Mouse (Mus musculus) stomach, embryonic 14.5 days (tissue): ENCODE results near the gene Tex33. TPM values are rescaled to one million over a fixed set of nuclear protein-coding genes. Genes with fewer than 3 reads are reported as not detected.
"Not testable (repeated sequence)": the region's sequence is repeated elsewhere in the genome, so short reads cannot be mapped to it uniquely, and the experiment has no call there.

Experiments
- ATAC-seq: fragments of 200-750 bp; cut with Nextera tagmentation; 2 replicates; pipeline ENCODE4 v1.8.0; 2017; ENCODE audit warnings: low read depth, moderate TSS enrichment; ENCODE audit not compliant: insufficient number of reproducible peaks, insufficient read depth, low FRiP score
- H3K27ac ChIP-seq: fragments of 300-500 bp; sonication (generic); 2 replicates; pipeline ENCODE4 v1.5.1; 2014; ENCODE audit warnings: mild to moderate bottlenecking, low read length, moderate library complexity, mixed read lengths
- H3K27me3 ChIP-seq: fragments of 300-500 bp; sonication (generic); 2 replicates; pipeline ENCODE4 v1.6.1; 2014; ENCODE audit warnings: low read length, control low read depth, mixed read lengths; ENCODE audit not compliant: control insufficient read depth, insufficient read depth
- H3K36me3 ChIP-seq: fragments of 300-500 bp; sonication (generic); 2 replicates; pipeline ENCODE4 v1.6.1; 2014; ENCODE audit warnings: mild to moderate bottlenecking, control low read depth, low read length, moderate library complexity, mixed read lengths; ENCODE audit not compliant: control insufficient read depth, insufficient read depth
- H3K4me1 ChIP-seq: fragments of 300-500 bp; sonication (generic); 2 replicates; pipeline ENCODE4 v1.6.1; 2014; ENCODE audit warnings: low read length, control low read depth, mixed read lengths; ENCODE audit not compliant: control insufficient read depth, insufficient read depth
- H3K4me2 ChIP-seq: fragments of 300-500 bp; sonication (generic); replicated peaks from 2 replicates; pipeline ENCODE4 v1.6.1; 2014; ENCODE audit warnings: low read depth, low read length, control low read depth
- H3K4me3 ChIP-seq: fragments of 300-500 bp; sonication (generic); 2 replicates; pipeline ENCODE4 v1.5.1; 2014; ENCODE audit warnings: low read depth, low read length, control low read depth
- H3K9ac ChIP-seq: fragments of 300-500 bp; sonication (generic); replicated peaks from 2 replicates; pipeline ENCODE4 v1.6.1; 2014; ENCODE audit warnings: low read depth, mild to moderate bottlenecking, control low read depth, low read length, moderate library complexity, mixed read lengths
- H3K9me3 ChIP-seq: fragments of 300-500 bp; sonication (generic); 2 replicates; pipeline ENCODE4 v1.6.1; 2016; ENCODE audit warnings: low read depth, low read length, control low read depth; ENCODE audit not compliant: control insufficient read depth
- WGBS: fragments of 180-500 bp; shearing (Covaris S2); extraction: QIAGEN DNeasy Blood & Tissue Kit; methylation state at CpG from one replicate; pipeline ENCODE4 v1.1.7; 2014; 5-methylcytosine and 5-hydroxymethylcytosine counted together
- microRNA-seq: library from miRNA; unstranded; fragments of <30 nt; microRNA quantifications from one replicate; pipeline ENCODE4, GENCODE M21; 2016
- polyA plus RNA-seq: library from polyadenylated mRNA; unstranded; fragments of >200 nt; fragmentation: Nextera tagmentation; extraction: Ambion mirVana; gene quantifications from 2 replicates; pipeline ENCODE4 v1.2.1, GENCODE M21; 2014

The Tex33 gene
- polyA plus RNA-seq, 1 experiment from 2014 or later: not detected

DNA sequence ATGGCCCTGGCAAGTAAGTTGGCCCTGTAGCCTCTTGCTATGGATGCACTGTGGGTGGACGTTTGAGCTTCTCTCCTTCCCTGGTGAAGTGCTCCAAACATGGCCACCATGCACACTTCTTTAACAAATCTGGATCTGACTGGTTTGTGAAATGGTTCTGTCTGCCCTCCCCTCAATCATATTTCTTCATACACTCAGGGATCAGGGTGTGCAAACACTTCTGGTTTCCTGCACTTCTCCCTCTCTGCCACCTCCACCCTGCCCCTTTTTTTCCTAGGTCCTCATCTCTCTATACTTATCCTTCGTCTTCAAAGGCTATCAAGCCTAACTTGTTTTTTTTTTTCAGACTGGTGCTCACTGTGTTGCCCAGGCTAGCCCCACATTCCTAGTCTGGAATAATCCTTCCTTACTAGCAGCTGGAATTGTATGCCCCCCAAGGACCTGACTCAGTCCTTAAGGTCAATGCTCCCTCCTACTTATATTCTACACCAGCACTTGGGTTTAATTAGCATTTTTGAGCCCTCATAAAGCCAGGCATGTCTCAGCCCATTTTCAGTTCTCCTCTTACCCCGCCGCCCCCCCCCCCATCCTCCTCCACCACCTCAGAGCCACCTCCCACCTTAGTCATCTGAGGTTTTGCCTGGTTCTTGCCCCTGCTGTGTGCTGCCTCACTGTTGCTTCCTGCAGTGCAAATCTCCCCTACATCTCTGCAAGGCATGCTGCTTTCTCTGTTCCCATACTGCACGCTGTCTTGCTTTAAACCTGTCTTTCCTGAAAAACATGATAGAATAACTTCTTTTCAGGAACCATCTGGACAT, 64.0 kb downstream of the Tex33 start:
- WGBS: 51% methylated on average over 5 of the region's 5 CpGs
- ATAC-seq: no peak
- no peak overlapping the region for H3K4me3 ChIP-seq
- H3K4me2 ChIP-seq: no peak overlapping the region
- H3K9ac ChIP-seq: no peak overlapping the region
- no peak overlapping the region for H3K27ac ChIP-seq
- no peaks in the 10 kb centered on the region for H3K36me3 ChIP-seq
- H3K27me3 ChIP-seq: no peaks in the 10 kb centered on the region
- no peaks in the 10 kb centered on the region for H3K4me1 ChIP-seq
- H3K9me3 ChIP-seq: no peaks in the 10 kb centered on the region

DNA sequence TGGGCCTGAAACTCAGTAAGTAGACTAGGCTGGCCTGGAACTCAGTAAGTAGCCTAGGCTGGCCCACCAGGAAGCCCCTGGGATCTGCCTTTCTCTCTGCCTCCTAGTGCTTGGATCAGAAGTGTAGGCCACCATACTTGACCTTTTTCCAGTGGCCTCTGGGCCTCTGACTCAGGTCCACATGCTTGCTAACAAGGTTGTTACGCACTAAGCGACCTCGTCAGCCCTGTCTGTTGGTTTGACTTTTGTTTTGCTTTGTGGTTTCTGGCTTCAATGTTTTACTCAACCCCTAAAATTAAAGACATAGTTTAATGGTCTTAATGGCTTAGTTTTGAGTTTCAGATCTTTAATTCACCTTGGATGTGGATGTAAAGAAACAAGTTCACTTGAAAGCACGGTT, 65.0 kb downstream of the Tex33 start:
- no peaks in the 10 kb centered on the region for H3K27me3 ChIP-seq
- no peak overlapping the region for H3K9ac ChIP-seq
- no peaks in the 10 kb centered on the region for H3K9me3 ChIP-seq
- no peak overlapping the region for H3K27ac ChIP-seq
- no peaks in the 10 kb centered on the region for H3K36me3 ChIP-seq
- H3K4me2 ChIP-seq: no peak overlapping the region
- no peak overlapping the region for H3K4me3 ChIP-seq
- WGBS: 91% methylated on average over 4 of the region's 4 CpGs
- ATAC-seq: no peak
- H3K4me1 ChIP-seq: no peaks in the 10 kb centered on the region

DNA sequence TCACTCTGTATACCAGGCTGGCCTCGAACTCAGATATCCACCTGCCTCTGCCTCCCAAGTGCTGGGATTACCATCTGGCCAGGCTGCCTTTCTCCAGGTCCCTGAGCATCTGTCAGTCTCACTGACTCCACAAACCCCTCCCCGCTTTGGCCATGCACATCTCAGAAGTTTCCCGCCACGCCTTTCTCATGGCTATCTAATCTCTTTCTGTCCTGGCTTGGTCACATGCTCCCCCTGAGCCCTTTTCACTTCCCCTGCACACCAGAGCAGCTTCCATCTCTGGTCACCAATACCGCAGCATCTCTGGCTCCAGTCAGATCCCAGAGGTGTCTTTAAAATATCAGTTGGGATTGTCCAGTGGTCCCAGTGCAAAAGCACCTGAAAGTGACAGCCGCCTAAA, 65.7 kb downstream of the Tex33 start:
- not testable (repeated sequence) for H3K27me3 ChIP-seq, H3K4me1 ChIP-seq, H3K9ac ChIP-seq, H3K27ac ChIP-seq, ATAC-seq, H3K9me3 ChIP-seq, H3K36me3 ChIP-seq, H3K4me3 ChIP-seq, H3K4me2 ChIP-seq
- 77% methylated on average over 6 of the region's 6 CpGs for WGBS

DNA sequence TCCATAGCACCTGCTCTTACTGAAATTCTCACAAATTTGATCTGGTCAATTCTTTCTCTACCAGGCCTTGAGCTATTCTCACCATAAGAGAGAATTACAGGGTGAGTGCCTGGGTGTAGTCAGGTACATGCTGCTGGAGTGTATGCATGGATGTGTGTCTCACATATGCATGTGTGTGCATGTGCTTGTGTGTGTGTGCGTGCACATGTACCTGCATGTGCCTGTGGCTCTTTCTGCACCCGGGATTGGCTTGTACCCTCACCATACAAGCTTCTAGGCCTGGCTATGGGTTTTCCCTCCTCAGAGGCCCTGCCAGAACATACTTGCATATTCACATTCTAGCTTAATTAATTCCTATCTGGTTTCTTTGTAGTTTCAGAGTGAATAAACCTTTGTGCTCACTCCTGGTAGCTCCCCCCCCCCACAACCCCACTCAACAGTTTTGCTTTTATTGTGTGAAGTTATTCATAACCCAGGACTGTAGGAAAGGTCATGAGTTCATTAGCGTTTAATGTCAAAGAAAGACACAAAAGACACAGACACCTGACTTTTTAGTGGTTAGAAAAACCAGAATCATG, 67.1 kb downstream of the Tex33 start:
- no peak overlapping the region for H3K4me3 ChIP-seq
- no peak for ATAC-seq
- no peaks in the 10 kb centered on the region for H3K4me1 ChIP-seq
- no peak overlapping the region for H3K9ac ChIP-seq
- WGBS: 82% methylated on average over 3 of the region's 3 CpGs
- H3K9me3 ChIP-seq: no peaks in the 10 kb centered on the region
- no peak overlapping the region for H3K4me2 ChIP-seq
- no peaks in the 10 kb centered on the region for H3K27me3 ChIP-seq
- no peaks in the 10 kb centered on the region for H3K36me3 ChIP-seq
- no peak overlapping the region for H3K27ac ChIP-seq

Small RNA genes lying within 50 kb of the gene (microRNA-seq; reads per million reads assigned to microRNA genes)
- gene Mir7676-2: not detected

Other genes with a start within 250 kb of the Tex33 start
- 85.6 and 97.3 TPM in 2 replicates for gene Ift27, start 221.8 kb downstream of the Tex33 start, polyA plus RNA-seq
- not detected in 2 replicates for gene Pvalb, start 189.5 kb downstream of the Tex33 start, polyA plus RNA-seq
- 3.2 and 5.0 TPM in 2 replicates for gene Ncf4, start 151.1 kb downstream of the Tex33 start, polyA plus RNA-seq
- 0.19 and 0.42 TPM in 2 replicates for gene Csf2rb2, start 90.2 kb downstream of the Tex33 start, polyA plus RNA-seq
- gene Csf2rb, start 70.2 kb downstream of the Tex33 start, polyA plus RNA-seq: 1.6 and 2.3 TPM in 2 replicates
- 38.6 and 44.6 TPM in 2 replicates for gene Tst, start 10.0 kb upstream of the Tex33 start, polyA plus RNA-seq
- gene Mpst, start 10.5 kb upstream of the Tex33 start, polyA plus RNA-seq: 3.2 and 4.4 TPM in 2 replicates
- gene Kctd17, start 32.7 kb upstream of the Tex33 start, polyA plus RNA-seq: 38.9 and 39.4 TPM in 2 replicates
- 0.50 and 0.52 TPM in 2 replicates for gene Tmprss6, start 72.7 kb upstream of the Tex33 start, polyA plus RNA-seq
- gene Il2rb, start 99.4 kb upstream of the Tex33 start, polyA plus RNA-seq: 0.34 and 0.41 TPM in 2 replicates
- 38.8 and 42.0 TPM in 2 replicates for gene C1qtnf6, start 135.5 kb upstream of the Tex33 start, polyA plus RNA-seq
- gene Sstr3, start 148.8 kb upstream of the Tex33 start, polyA plus RNA-seq: 0.12 TPM in 1 of 2 replicates, not detected in the other
- gene Rac2, start 176.9 kb upstream of the Tex33 start, polyA plus RNA-seq: 9.4 and 15.9 TPM in 2 replicates
- 4.0 and 5.9 TPM in 2 replicates for gene Cyth4, start 201.1 kb upstream of the Tex33 start, polyA plus RNA-seq